Mouse (Mus musculus) embryo, embryonic 10 days (tissue): ENCODE measurements around the gene Ins2.
A peak's percentile ranks its signal among the peaks of the same experiment; 100 is the strongest.

Source experiments
- DNase-seq: peaks from one replicate; pipeline ENCODE4 v3.0.0-alpha.2; 2015; ENCODE audit warnings: low spot score

Ins2 gene

DNA sequence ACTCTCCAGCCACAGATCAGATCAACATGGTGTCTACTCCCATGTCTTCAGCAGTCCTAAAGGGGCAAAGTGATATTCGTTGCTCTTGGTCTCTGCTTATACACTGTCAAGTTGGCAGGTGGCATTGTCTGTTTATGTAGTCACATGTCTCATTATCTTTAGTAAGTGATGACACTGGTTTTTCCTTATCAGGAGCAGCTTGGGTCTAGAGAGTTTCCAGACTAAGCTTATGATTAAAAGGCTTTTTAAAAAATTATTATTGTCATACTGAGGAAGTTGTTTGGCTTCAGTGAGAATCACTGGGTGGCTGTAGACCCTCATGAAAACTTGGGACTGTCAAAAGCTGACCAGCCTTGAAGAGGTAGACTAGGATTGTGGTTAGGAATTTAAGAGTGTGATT, at the start of gene Ins2:
TSS of gene Ins2 (minus strand) at position 101 of the 400 bp plus-strand sequence.
- no peak for DNase-seq

DNA sequence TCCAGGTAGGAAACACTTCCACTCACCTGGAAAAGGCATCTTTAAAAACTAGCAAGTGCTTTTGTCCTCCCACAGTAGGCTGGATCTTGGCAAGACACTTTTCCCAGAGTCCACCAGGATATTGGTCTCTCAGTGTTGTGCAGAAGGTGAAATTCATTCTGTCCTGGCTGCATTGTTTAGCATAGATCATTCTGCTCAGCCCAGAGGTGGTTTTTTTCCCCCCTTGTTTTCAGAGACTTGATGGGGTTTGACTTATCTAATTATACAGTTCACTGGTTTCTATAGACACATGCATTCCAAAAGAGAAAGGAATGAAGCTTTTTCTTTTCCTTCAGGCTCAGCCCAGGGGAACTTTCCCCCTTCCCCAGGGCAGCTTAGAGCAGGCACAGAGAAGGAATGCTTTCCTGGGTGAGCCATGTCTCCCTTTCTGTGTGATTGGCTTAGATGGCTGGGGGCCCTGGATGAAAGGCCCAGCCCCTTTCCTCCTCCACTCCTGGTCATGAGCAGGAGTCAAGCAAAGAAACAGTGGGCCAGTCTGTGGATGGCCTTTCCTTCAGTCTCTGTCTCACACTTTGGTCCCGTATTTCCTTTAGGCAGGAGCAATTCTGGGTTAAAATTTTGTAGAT, 49.6 kb upstream of the Ins2 start:
- peak; percentile 55 for DNase-seq

DNA sequence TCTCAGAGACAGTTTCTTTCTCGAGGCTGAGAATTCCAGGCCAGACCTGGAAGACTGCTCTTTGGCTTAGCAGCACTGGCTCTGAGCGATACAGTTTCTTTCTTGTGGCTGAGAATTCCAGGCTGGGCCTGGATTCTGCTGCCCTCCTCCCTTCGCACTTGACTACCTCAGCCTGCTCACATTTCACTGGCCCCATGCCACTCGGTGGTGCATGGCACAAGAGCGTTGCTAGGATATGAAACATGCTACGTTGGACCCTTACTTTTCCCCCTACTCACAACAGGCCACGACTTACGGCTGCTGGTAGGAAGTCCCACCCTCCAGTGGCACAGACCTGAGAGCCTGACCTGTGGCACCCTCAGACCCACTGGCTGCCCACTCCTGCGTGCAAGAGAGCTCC, 46.5 kb upstream of the Ins2 start:
- DNase-seq, result no peak

DNA sequence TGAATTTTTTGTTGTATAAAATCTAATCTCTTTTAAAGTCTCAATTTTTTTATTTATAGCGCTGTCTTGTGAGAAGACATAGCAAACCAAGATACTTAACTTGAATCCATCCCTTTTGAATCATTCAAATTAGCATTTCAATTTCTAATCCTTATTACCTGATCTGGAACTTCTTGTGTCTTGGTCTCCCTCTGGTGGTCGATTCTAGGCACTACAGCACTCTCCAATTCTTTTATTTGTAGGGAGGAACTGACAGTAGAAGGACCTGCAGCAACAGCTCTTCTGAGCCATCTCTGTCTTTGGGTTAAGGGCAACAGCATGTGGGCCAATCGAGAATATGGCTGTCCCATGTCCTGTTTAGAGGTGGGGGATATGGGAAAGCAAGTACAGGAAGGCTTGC, 5.4 kb downstream of the Ins2 start:
- DNase-seq, result peak; percentile 74

DNA sequence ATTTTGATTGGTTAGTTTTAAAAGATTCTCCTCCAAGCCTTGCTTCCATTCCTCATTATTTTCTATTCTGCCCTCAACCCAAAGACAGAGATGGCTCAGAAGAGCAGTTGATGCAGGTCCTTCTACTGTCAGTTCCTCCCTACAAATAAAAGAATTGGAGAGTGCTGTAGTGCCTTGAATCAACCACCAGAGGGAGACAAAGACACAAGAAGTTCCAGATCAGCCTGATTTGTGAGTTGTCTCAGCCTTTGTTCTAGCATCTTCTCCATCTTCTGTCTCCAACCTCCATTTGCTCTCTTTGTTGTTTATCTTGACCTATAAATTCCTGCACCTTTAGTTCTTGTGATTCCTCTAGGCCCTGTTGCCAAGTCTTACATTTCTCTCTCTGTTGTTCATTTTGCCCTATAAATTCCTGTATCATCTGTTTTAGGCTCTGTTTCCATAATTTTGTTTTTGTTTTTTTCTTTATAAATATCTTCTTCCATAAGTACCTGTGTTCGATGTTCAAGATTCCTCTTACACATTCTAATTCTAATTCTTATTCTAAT, 6.2 kb downstream of the Ins2 start:
- peak; percentile 80 for DNase-seq

DNA sequence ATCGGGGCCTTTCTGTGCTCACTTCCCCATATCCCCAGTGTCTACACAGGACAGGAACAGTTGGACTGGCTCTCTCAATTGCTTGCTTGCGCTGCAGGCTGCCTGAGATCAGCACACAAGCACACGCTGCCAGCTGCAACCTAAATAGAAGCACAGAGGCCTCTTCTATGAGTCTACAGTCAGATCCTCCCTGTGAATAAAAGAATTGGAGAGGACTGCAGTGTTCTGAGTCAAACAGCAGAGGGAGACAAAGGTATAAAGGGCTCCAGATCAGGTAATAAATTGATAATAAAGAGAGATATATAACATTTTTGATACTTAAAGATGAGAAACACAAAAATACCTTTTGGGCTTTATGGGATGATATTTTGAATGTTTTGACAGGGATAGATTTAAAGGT, 17.2 kb downstream of the Ins2 start:
- DNase-seq, result peak; percentile 4

DNA sequence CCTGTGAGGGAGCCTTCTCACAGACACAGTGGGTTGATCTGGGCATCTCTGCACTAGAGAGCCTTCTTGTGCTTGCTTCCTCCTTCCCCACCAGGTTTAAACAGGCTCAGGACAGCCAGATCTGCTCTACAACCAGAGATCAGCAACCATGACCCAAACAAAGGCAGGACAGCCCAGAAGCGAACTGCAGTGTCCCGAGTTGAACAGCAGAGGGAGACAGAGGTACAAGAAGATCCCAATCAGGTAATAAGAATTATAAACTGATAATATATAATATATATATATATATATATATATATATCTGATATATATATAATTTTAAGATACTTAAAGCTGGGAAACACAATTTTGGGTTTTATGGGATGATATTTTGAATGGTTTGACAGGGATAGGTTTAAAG, 22.5 kb downstream of the Ins2 start:
- DNase-seq, result peak; percentile 69

DNA sequence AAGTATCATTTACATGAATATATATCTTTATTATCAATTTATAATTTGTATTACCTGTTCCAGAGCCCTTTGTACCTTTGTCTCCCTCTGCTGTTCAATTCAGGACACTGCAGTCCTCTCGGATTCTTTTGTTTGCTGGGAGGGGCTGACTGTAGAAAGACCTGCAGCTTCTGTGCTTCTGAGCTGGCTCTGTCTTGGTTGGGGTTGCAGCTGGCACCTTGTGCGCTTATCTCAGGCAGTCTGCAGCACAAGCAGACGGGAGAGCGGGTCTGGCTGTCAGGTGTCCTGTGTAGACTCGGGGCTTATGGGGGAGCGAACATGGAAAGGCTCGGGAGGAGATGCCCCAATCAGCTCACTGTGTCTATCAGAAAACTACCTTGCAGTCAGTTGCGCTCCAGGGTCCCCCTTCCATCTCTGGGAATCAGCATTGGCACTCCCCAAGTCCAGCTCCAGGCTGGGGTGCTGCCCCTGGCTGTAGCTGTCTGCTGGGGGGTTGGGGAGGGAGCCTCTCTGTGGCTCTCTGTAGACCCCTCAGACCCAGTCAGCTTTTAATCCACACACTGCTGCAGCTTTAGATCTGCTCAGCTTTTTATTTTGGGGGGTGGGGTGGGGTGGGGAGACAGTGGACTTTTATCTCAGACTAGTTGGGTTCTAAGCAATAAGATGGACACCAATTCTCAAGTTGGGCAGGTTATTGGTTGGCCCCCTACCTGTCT, 28.2 kb downstream of the Ins2 start:
- DNase-seq, result peak; percentile 50

DNA sequence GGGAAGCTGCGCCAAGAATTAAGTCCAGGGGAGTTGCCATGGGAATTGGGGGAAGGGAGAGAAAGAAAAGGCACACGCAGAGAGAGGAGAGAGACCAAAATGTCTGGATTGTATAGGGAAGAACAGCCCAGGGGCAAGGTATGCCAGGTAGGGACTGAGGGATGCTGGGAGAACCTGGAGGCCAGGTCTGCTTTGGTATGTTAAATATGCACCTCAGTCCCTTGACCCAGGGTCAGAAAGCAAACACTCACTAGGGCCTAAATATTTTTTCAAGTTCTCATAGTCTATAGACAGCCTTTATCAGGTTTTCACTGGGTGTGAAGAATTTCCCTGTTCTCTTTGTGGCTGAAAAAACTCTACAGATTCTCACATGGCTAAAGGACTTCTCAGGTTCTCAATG, 36.3 kb downstream of the Ins2 start:
- no peak for DNase-seq

DNA sequence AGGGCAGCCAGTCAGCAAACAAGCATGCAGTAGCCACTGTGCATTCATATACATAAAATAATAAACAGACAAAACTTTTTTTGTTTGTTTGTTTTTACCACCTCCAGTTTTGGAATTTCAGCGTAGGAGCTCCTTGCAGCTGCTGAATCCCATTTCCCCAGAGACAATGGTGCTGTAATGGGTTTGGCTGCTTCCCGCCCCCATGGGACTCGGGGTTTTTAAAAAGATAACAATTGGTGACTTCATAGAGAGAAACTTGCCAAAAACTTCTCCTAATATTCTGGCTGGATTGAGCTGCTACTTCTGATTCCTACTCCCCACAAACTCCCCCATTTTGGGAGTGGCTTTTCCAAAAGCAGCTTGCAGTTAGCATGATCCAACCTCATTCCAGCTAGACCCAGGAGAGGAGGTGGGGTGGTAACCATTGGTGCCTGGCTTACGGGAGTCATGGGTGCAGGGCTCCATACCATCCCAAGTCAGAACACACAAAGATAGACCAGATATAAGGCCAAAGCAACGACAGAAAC, 43.8 kb downstream of the Ins2 start:
- no peak for DNase-seq

DNA sequence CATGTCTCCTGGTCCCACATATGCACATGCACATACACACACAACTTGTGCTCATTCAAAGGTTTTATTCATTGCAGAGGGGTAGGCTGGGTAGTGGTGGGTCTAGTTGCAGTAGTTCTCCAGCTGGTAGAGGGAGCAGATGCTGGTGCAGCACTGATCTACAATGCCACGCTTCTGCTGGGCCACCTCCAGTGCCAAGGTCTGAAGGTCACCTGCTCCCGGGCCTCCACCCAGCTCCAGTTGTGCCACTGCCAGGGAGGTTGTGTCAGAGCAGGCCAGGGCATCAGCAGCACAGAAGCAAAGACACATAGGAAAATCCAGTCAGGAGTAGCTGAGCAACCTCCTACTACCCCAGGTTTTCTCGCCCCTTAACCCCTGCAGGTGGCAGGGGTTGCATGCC, 64.6 kb downstream of the Ins2 start:
- DNase-seq, result no peak

DNA sequence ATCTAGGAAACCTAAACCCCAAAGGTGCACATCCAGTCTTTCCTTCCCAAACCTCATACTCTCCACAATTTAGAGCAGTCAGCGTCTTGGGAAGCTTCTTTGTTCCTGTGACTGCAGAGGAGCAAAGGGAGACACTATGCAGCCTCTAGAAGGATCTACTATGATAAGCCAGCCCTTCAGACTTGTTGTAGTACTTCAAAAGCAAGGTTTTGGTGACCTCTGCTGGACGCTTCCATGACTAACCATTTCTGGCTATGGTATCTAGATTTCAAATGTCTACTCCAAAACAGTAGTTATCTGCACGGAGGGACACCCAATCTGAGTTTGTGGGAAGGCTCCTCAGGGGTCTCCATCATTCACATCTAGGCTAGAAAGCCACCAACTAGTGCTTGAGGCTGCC, 67.5 kb downstream of the Ins2 start:
- peak; percentile 85 for DNase-seq

DNA sequence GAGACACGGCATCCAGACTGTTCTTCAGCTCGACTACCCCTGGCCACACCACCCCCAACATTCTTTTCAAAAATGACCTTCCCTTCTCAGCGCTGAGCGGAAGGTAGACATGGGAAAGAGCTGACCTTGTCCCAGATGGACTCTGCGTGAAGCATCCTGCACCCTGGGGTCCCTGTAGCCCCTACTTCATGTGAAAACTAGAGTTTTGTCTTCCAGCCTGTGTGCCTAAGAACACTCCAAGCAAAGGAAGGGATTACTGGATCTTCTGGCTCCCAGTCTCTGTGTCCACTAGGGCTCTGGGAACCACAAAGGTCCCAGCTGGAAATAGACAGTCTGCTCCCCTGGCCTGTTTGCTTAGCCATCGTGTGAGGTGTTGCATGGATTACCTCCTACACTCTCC, 68.0 kb downstream of the Ins2 start:
- DNase-seq, result no peak

DNA sequence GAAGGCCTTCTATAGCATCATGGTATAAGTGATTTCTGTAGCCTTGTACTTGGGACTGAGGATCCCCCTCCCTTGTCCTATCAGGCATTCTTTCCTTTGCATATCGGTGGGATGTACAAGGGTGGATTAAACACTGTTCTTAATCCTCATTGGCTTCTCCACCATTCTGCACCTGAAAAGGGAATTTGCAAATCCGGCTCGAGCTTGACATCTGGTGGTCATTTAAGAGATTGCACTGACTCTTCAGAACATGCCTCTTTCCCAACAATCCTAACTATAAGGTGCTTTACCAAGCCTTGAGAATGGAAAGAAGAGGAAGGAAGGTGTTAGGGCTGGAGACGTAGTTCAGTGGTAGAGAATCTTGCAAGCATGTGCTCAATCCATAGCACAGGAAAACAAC, 71.1 kb downstream of the Ins2 start:
- DNase-seq, result peak; percentile 72

DNA sequence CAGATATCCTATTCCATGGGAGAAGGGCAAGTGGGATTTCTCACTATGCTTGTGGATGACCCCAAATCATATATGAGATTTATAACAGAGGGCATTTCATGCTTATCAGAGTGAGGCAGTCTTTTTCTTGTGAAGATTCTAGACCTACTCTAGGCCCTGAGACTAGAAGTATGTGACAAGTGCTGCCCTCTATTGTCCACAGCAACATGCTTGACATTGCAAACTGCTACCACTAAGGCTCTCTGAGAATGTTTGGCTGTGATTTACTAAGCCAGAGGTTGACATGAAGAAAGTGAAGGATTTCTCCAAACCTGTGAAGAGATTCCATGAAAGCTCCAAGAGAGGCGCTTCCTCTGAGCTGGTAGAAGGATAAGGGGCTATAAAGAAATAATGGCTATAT, 72.1 kb downstream of the Ins2 start:
- no peak for DNase-seq

DNA sequence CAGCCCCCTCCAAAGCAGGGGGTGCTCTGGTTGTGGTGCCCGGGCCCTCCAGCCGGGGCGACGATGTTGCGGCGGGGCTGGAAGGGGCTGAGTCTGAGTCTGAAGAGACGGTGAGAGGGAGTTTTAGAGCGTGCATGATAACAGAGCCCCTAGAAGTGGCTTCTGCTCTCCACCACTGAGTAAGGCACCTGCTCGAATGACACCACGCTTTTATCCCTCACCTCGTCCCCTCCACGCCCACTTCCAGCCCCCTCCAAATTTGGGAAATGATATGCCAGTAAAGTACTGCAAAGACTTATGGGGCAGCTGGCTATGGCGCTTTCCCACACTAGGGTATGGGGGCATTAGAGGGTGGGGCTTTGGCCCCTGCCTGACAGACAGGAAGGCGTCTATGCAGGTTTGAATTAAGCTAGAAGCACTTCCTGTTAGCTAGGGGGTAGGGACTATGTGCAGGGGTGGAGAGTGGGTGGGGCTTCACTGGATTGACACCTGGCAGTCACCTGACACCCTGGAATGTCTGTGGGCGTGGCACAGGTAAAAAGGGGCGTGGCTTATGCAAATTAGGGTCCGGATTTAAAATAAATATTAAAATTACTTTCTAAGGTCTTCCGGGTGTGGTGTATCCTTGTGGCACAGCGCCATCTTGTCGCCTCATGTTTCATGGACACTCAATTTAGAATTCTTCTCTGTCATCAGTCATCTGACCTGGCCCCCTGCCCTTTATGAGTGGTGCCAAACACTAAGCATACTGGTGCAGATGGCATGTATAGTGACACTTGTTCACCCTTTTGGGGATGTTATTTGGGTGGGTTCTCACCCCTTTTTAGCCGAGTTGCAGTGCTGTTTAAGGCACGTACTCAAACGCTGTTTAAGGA, 73.2 kb downstream of the Ins2 start, which contains the start of gene Gm49394:
TSS of gene Gm49394 (minus strand) at position 192 of the 875 bp plus-strand sequence.
- DNase-seq, result no peak

DNA sequence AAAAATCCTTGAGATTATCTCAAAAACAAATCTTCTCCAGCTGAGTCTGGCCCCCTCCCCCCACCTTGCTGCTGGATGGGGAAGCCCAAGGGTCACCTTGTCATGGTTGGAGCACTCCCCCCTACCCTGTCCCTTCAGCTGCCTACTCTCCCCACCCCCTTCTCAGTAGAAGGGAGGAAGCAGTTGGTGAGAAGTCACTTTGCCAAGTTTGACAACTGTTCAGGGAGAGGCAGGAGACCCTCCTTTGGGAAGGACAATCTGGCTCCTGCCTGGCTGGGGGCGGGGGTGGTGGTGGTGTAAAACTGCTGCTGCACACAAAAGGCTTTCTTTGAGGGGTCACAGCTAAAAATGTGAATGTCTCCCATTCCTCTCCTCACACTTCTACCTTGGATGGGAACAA, 74.9 kb downstream of the Ins2 start:
- DNase-seq, result no peak

DNA sequence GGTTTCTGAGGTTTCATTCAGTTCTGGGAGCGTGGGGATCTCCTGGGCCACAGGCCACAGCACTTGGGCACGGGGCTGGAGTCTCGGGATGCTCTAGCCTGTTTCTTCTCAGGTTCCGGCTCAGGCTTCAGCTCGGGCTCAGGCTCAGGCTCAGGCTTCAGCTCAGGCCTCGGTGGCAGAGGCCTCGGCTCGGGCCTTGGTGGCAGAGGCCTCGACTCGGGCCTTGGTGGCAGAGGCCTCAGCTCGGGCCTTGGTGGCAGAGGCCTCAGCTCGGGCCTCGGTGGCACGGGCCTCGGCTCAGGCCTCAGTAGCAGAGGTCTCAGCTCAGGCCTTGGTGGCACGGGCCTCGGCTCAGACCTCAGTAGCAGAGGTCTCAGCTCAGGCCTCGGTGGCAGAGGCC, 75.7 kb downstream of the Ins2 start:
- DNase-seq, result no peak

DNA sequence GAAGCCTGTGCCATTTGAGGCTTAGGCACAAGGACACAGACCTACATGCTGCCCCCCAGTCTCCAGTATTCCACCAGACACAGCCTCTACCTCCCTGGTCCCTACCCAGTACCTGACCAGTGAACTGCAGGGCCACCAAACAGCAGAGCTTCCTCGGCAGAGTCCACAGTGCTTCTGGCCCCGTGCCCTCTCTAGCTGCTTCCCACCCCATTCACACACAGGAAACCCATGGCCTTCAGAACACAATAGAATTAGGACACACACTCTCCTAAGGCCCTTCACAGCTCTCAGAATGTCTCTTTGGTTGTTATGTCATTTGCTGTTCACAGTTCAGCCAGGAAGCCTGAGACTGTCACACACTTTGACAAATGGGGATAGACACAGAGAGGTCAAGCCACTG, 76.5 kb downstream of the Ins2 start, which contains the start of gene Igf2:
TSS of gene Igf2 (minus strand) at position 158 of the 400 bp plus-strand sequence.
- DNase-seq, result no peak

DNA sequence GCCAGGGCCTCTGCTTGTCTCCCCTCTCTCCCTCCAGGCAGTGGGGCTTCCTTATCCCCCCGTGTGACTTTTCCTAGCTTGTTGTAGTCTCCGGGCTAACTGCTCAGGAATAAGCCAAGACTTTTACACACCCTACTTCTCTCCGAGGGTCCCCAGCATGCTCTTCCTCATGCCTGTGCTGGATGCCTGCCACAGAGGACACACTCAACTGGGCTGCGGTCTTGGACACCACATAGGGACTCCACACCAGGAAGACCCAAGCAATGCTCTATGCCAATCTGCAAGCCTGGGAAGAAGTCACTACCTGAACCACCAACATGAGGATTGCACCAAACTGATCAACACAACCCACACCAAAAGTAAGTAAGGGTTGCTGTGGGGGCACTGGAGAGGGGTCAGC, 77.1 kb downstream of the Ins2 start:
- no peak for DNase-seq

DNA sequence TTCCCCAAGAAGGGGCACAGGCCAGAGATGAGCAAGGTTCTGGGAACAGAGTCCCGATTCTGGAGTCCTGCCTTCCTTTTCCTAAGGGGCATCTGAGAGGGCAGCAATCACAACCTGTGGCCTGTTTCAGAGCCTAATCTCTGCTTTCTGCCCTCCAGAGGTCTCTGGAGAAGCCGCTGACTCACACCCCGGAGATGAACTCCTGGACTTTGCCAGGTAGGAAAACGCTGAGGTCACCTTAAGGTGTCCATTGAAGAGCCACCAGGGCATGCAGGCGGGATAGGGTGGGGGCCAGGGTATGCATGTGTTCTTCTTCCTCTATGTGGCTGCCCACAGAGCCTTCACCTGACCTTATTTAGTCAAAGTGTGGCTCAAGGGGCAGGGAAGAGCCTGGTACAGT, 77.8 kb downstream of the Ins2 start:
- no peak for DNase-seq

DNA sequence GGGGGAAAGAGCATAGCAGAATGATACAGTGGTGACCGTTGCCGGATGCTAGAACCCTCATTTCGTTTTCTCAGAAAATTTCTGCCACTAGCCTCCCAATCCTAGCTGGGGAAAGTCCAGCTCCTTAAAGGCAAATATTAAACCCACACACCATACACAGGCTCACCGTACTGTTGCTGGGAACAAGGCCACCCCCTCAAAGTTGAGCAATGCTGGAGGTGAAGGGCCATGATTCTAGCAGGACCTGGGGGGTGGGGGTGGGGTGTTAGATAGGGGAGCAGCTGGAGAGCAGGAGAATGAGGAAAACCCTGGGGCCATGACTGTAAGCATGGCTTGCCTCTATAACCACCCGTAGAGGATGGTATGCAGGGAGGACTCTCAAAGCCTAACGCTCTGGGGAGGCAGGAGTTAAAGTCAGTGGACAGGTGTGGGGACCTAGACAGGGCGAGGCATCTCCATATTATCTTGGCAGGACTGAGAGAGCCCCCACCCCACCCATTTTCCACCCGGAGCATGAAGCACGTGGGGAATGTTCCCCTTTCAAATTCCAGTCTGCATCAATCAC, 78.6 kb downstream of the Ins2 start:
- DNase-seq, result no peak
